Mouse (Mus musculus): ENCODE measurements around the gene Pirb.

DNA sequence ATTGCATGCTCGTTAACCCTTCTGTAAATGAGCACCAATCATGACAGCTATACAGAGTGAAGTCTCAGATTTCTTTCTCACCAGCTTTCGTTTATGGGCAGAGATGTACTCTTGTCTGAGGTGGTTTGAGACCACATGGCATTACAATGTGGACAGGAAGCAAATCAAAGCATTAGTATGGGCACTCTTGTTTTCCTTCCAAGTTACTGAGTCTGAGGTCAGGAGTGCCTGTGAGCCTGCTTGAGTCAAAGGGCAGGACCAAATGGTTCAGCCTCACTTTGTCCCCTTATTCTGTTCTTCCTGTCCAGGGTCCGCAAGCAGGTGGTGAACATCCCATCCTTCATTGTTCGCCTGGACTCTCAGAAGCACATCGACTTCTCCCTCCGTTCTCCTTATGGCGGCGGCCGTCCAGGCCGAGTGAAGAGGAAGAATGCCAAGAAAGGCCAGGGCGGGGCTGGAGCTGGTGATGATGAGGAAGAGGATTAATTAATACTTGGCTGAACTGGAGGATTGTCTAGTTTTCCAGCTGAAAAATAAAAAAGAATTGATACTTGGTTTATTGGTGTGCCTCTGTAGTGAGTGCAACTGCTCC is 13.8 kb downstream of the Pirb start:
- TF ChIP-seq CTCF (IDR thresholded peaks at IDR 0.05; ENCODE audit: low read depth, low read length) (no peak), TAL1 (conservative IDR thresholded peaks at IDR 0.05; ENCODE audit: low read depth, low read length) (no peak), GATA1 (IDR thresholded peaks at IDR 0.05; ENCODE audit: borderline replicate concordance, low read length) (no peak), POLR2AphosphoS5 (IDR thresholded peaks at IDR 0.05; ENCODE audit: insufficient replicate concordance, low read depth, low read length) (no peak), GATA2 (IDR thresholded peaks at IDR 0.05; ENCODE audit: borderline replicate concordance, low read depth, low read length) (no peak)
